Mouse (Mus musculus): ENCODE data around the gene Haus4.

The Haus4 gene

GRCm38 (mm10) chr14:54494234-54494633, 60.2 kb downstream of the Haus4 start:
- peak; percentile 67 to 72 for DNase-seq

DNA sequence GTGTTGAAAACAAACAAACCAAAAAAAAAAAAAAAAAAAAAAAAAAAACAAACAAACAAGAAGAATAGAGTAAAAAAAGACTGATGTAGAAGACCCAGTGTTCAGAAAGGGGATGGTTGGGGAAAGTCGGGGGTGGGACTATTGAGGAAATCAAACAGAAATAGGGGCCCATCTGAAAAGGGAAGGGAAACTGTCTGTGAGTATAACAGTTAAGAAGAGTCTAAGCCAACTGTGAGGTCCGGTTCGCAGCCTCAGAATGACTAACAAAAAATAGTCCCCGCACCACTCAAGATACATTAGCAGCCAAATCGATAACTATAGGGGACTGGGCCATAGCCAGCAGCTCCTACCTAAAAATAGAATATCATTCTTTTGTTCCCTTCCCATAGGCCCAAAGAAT, 61.2 kb downstream of the Haus4 start:
- DNase-seq = no peak

DNA sequence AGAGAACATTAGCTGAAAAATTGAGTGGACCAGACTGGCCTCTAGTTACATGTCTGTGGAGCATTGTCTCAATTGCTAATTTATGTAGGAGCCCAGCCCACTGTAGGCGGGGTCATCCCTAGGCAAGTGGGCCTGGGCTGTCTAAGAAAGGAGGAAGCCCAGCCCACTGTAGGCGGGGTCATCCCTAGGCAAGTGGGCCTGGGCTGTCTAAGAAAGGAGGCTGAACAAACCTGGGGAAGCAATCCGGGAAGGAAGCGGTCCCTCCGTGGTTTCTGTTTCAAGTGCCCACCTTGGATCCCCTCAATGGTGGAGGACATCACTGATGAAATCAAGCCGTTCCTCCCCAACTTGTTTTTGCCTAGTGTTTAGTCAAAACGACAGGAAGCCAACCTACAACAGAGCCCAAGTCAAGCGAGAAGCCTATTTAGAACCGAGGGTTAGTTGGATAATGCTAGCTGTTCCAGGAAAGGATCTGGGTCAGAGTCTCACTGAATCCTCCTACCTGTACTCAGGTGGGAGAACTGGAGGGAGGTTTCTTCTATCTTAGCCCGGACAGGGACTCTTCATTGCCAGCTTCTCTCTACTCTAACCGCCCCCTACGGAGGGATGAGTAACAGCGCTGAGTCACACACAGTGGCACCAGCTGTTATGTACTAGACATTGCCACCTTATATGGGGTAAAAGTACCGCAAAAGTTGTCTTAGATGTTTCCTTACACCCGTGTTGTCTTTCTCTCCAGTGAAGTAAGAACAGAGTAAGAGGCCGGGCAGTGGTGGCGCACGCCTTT, 61.9 kb downstream of the Haus4 start:
- peak; percentile 30 to 34 for DNase-seq
